Mouse (Mus musculus): Measurements from ENCODE around the gene Vps54. TPM values are rescaled to one million over a fixed set of nuclear protein-coding genes. Genes with fewer than 3 reads are reported as not detected.
"Not testable (repeated sequence)": the region's sequence is repeated elsewhere in the genome, so short reads cannot be mapped to it uniquely, and the experiment has no call there.

The Vps54 gene
- total RNA-seq (2021) = 10 to 100 TPM; 19.6 to 22.3 TPM
- long read RNA-seq, experiment 1, full-length matches to known transcripts = 37 of 59 reads
- long read RNA-seq, experiment 1, partial matches to known transcripts = 6 of 59 reads
- long read RNA-seq, experiment 1, other reads (novel, unspliced or antisense) = 16 of 59 reads
- long read RNA-seq, experiment 2, full-length matches to known transcripts = 40 of 54 reads
- long read RNA-seq, experiment 2, partial matches to known transcripts = 5 of 54 reads
- long read RNA-seq, experiment 2, other reads (novel, unspliced or antisense) = 9 of 54 reads

DNA sequence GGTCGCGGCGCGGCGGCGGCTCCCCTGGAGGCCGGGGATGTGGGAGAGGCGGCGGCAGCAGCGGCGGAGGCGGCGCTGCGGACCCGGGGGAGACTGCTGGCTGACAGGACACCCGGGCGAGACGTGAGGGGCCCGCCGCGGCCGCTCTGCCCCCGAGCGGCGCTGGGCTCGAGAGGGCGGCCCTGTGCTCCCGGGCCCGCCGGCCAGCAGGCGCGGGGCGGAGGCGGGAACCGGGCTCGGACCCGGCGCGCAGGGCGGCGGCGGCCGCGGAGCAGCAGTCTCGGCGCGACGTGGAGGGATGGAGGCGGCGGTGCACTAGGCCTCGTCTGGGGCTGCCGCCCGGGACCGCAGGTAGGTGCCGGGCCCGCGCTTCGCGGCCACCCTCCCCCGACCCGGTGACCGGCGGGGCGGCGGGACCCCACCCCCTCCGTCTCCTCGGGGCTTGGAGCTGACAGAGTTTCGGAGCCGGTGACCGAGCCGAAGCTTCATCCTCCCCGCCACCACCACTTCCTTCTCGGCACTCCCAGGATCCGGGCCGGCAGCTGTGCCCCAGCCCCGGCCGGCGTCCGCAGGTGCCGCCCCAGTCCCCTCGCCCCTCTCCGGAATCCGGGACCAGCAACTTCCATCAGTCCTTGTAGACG lies at the start of gene Vps54:
TSS of gene Vps54 (plus strand) at position 261 of the 641 bp plus-strand sequence.
- intact Hi-C loops (cut with DNase I) = loop anchor here (5.0 kb wide), 1 partner anchor 147 kb away; the partner anchor contains the start of gene Peli1

DNA sequence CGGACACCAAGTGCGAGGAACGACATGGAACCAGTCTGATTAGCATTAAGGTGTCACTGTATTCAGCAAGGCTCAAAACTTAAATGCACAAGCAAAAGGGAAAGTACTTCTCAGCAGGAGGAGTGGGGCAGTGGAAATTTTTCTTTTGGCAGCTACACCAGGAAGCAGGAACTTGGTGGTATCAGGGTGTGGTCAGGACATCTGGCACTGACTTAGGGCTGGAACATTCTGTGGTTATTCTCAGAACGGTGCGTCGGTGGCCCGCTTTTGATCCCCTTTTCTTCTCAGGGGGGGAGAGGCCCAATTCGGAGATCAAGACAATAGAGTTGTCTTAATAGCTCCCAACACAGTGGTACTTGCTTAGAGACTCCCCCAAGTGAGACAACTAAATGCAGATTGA lies 47.3 kb upstream of the Vps54 start:
- H3K27ac ChIP-seq; intact Hi-C loops (cut with DNase I); H3K4me3 ChIP-seq; DNase-seq: not testable (repeated sequence)

More for the DNA sequence above, at the start of gene Vps54:
- TF ChIP-seq CTCF (IDR thresholded peaks at IDR 0.05) = no peak
- H3K27ac ChIP-seq = peak within 1 kb of the TSS; percentile 96
- peak; percentile 77 for DNase-seq
- peak within 1 kb of the TSS; percentile 89 for H3K4me3 ChIP-seq

DNA sequence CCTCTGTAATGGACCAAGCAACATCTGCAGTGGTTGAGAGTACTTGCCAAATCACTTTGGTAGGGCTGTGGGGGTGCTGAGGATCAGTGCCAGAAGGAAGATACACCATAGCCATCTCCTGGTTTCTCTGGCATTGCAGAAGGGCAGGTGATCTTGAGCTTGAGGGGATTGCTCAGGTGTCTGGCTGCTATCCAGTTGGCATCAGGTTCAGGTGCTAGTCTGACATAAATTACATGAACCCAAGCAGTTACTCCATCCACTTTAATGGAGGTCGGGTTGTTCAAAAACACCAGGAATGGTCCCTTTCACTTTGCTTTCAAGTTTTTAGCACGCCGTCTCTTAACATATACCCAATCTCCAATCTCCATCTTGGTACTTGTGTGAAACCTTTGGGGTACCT lies 44.2 kb upstream of the Vps54 start:
- Histone ChIP-seq H3K4me3 (no peak overlapping the region), H3K27ac (no peak overlapping the region)
- intact Hi-C loops (cut with DNase I) = no loop called here

DNA sequence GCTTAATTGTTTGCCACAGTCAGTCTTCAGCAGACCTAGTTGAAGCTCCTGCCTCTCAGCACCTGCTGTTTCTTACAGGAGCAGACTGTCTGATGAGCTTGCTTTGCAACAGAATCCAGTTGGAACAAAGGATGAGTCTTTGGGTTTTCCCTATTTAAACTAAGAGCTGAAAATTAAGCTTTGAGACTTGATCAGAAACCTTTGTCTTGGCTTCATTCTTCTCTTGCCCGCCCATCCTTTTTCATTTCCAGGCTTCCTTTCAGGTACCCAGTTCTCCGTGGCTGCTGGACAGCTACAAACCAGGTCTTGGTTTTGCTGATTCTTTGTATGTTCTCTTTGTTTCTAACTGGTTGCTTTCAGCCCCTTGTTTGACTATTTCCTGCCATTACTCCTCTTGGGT lies 30.0 kb upstream of the Vps54 start:
- intact Hi-C loops (cut with DNase I) = no loop called here
- DNase-seq = no peak
- Histone ChIP-seq H3K4me3 (no peak overlapping the region), H3K27ac (no peak overlapping the region)
- no peak for TF ChIP-seq CTCF (IDR thresholded peaks at IDR 0.05)

More for the DNA sequence above, 44.2 kb upstream of the Vps54 start:
- TF ChIP-seq CTCF (IDR thresholded peaks at IDR 0.05) = no peak
- DNase-seq = no peak

DNA sequence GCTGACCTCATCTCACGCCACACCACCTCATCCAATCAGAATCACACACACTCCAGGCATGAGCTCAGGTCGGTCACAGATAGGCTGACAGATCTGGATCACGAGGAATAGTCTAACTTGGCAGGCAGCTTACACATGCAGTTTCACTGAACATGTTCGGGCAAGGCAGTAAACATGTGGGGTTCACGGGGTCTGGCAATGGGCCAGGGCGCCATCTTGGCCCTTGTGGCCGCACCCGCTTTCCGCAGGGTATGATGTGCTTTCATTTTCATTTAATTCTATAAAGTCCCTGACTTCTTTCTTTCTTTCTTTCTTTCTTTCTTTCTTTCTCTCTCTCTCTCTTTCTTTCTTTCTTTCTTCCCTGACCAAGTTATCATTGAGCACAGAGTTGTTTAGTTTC lies 29.4 kb upstream of the Vps54 start:
- intact Hi-C loops (cut with DNase I); H3K27ac ChIP-seq; H3K4me3 ChIP-seq; DNase-seq: not testable (repeated sequence)

DNA sequence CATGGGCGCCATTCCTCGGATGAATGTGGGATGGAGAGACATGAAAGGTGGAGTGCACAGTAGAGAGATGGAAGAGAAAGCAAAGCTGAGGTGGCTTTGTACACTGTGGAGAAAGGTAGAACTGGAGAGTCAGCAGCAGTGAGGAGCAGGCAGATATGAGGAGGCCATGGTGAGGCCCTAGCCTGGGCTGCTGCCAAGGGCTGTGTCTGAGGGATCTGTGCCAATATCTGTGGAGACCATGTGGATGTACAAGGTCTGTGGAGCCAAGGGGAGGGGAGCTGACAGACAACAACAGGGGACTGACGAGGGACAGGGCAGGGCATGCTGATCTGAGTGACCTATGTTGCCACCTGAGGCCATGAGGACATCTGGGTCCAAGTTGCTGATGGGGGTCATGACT lies 21.7 kb upstream of the Vps54 start:
- no peak for DNase-seq
- intact Hi-C loops (cut with DNase I) = no loop called here
- H3K27ac ChIP-seq = no peak overlapping the region
- H3K4me3 ChIP-seq = no peak overlapping the region
- no peak for TF ChIP-seq CTCF (IDR thresholded peaks at IDR 0.05)

DNA sequence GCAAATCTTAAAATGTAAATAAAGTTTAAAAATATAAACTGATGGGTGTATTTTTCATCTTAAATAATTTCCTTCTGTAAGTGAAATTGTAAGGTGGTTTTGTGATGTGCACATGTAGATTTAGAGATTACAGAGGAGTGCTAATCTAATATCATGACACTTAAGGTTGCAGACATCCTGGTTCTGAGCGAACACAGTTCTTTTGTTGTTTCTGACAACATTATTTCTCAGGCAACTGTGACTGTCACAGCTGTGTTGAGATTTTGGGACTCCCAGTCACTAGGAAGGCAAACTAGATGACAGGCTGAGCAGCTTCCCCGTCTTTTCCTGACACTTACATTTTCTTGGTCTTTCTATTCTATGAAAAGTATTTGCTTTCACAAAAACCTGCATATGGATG lies 19.8 kb upstream of the Vps54 start:
- no peak for TF ChIP-seq CTCF (IDR thresholded peaks at IDR 0.05)
- intact Hi-C loops (cut with DNase I) = no loop called here
- H3K27ac ChIP-seq = no peak overlapping the region
- no peak for DNase-seq
- H3K4me3 ChIP-seq = no peak overlapping the region

DNA sequence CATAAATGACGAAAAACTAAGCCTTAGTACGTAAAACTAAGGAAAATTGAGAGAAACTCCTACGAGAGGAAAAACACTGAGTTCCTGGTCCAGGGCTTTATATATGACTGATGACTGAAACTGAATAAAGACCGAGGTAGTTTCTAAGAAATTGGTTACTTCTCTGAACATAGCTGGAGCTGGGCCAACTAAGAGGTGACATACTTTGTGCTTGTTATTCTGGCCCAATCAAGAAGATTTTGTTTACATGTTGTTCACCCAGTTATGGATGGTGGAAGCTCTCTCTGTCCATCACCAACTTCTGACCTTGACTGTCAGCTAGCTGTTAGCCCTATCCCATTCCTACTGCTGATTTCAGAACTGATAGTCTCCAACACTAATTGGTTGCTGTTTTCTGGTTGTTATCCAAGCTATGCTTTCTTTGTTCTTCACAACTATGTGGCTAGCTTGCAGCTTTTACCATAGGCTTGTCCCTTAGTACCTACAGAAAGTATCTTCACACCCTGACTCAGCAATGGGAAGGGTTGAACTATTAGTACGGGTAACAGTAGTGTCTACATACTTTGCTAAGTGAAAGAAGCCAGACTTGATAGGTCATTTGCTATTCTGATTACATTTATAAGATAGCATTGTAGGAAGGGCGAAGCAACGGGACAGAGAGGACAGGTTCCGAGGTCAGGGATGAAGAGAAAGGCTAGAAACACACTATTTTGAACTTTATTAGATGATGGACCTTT lies 19.1 kb upstream of the Vps54 start:
- intact Hi-C loops (cut with DNase I) = no loop called here
- no peak overlapping the region for H3K27ac ChIP-seq
- TF ChIP-seq CTCF (IDR thresholded peaks at IDR 0.05) = no peak
- H3K4me3 ChIP-seq = no peak overlapping the region
- no peak for DNase-seq

DNA sequence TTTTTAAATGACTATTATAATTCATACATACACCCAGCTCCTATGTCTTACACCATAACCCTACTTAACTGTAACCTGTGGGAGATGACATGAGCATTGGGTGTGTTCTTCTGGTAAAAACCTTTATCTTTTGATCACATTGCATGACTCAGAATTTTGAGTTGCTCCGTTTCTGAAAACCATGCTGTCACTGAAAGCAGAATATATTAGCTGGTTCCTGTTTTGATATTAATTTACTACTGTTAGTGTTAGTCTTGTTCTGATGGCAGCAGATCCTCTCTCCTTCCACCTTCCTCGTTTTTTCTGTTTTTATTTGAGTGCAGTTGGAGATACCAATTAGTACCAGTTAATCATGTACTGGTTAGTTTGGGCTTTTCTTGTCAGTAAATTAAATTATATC lies 18.3 kb upstream of the Vps54 start:
- DNase-seq = no peak
- Histone ChIP-seq H3K4me3 (no peak overlapping the region), H3K27ac (no peak overlapping the region)
- intact Hi-C loops (cut with DNase I) = no loop called here
- TF ChIP-seq CTCF (IDR thresholded peaks at IDR 0.05) = no peak

DNA sequence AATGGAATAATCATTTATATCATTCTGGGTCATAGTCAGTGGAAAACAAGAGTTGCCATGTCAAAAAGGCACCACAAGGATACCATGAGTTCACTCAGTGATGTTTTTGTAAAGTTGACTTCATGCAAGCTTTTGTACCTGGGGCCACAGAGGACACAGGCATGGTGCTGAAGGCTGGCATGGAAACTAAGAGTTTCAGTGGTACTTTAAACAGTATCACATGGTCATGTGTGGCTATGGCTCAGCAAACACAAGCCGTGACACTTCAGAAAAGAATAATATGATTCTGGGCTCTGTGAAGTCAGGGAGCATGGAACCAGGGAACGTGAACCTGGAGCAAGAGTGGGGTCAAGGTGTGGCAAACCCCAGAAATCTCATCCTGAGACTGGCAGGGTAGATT lies 17.7 kb upstream of the Vps54 start:
- intact Hi-C loops (cut with DNase I) = no loop called here
- Histone ChIP-seq H3K27ac (no peak overlapping the region), H3K4me3 (no peak overlapping the region)
- DNase-seq = no peak
- no peak for TF ChIP-seq CTCF (IDR thresholded peaks at IDR 0.05)

DNA sequence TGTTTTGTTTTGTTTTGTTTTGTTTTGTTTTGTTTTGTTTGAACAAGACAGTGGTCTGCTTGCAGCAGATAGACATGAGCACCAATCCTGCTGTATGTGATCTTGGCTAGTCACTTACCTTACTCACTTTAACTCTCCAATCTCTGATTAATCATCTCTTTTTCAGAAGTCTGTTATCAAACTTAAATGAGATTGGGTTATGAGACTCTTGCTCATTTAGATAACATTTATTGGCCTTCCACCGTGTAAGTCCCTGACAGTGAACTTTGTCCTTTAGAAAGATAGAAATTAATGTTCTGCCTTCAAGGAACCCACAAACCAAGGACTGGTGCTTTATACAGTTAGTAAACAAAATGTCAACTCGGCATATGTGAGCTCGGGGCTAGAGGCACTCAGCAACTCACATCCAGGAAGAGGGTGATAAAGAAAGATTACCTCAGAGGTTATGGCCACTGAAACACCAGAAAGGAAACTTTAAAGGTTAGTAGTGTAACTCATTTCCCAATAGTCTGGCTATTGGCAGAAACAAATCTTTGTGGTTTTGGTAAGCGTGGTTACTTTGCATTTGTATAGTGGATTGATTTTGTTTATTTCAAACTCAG lies 16.4 kb upstream of the Vps54 start:
- H3K4me3 ChIP-seq = no peak overlapping the region
- no peak overlapping the region for H3K27ac ChIP-seq
- TF ChIP-seq CTCF (IDR thresholded peaks at IDR 0.05) = no peak
- intact Hi-C loops (cut with DNase I) = no loop called here
- DNase-seq = no peak

DNA sequence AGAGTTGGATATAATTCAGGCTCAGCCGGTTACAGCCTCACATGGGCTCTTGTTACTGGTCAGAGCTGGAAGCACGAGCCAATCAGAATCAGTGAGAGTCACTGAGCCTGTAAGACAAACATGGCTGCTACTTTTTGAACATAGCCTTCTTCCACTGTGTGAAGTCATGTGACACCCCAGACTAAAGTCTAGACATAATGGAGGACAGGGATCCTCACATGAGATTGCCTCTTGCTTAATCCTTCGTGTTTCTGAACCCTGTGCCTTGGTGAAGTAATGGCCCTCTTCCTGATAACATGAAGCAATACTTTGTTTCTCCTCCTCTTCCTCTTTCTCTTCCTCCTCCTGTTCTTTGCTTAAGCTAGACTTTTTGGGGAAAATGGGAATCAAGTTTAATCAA lies 15.5 kb upstream of the Vps54 start:
- H3K27ac ChIP-seq = 0 out of 2 replicates have a peak overlapping the region, but pooled peaks have one; percentile 43
- no peak overlapping the region for H3K4me3 ChIP-seq
- intact Hi-C loops (cut with DNase I) = no loop called here
- DNase-seq = no peak
- TF ChIP-seq CTCF (IDR thresholded peaks at IDR 0.05) = no peak

DNA sequence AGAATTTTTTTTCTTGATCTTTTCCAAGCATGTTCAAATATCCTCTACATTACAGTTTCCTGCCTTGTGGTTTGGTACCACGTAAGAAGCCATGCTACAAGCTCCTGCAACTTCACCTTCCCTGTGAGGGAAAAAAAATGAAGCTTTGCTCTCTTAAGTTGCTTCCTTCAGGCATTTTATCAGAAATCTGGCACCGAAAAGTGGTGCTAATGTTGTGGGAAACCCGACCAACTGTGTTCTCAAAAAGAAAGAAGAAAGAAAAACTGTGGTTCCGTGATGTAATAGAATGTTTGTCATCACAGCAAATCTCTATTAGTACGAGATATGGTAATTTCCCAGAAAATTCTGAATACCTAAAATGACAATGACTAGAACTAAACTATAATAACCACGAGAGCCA lies 15.0 kb upstream of the Vps54 start:
- no peak for TF ChIP-seq CTCF (IDR thresholded peaks at IDR 0.05)
- Histone ChIP-seq H3K4me3 (no peak overlapping the region), H3K27ac (peak overlapping the region; percentile 43; the same call in 1 of the 2 replicates)
- intact Hi-C loops (cut with DNase I) = no loop called here
- no peak for DNase-seq

Measured in gastrocnemius, adult 2 months (tissue).